Mouse (Mus musculus): ENCODE results near the gene Mb.

Gene Mb

GRCm38 (mm10) chr15:76979799-76980198 is 70.7 kb downstream of the Mb start:
- DNase-seq (ENCODE audit: low read depth), result no peak

DNA sequence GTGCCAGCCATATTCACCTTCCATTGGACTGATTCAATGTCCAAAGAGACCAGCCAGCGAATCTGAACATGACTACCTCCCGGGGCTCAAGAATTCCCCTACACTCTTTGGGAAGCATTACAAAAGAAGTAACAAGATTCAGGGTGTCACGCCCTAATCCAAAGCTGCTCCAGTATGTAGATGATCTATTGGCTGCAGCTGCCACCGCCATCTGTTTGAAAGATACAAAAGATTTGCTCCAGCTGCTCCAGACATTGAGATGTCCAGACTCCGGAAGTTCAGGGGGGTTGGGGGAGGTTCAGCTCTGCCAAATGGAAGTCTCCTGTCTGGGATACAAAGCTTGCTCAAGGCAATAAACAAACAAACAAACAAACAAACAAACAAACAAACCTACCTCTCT is 73.9 kb downstream of the Mb start:
- peak; percentile 18 for DNase-seq (ENCODE audit: low read depth)

DNA sequence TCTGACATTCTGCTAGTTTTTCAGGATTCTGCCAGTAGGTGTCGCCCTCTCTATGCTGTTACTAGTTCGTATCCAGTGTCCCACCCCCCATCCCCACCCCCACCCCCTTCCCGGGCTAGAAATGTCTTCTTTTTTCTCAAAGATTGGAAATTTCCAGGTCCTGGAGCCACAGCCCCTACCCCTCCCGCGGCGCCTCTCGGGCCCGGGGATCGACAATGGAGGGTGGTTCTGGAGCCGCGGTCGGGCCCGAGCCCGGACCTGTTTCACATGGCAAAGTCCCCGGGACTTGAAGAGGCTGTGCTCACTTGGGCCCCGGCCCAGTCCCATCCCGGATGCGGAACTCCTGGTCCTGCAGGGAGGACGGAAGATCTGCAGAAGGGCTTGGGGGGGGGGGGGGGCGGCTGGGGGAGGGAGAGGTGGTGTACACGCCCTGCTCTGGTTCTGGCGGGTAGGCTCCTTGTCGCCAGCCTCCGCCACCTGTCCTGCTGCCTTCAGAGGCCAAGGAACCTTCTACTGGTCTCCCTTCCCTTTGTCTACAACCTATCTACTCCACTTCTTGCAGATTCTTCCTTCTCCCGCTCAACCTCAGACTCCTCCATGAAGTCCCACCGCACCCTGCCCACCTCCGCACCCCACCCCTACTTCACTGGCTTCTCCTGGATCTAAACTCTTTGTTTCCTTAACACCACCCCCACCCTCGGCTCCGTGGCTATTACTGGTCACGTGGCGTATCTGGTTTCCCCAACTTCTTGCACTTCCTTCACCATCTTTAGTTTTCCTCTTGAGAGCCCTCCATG is 76.4 kb downstream of the Mb start:
- peak; percentile 95 for DNase-seq (ENCODE audit: low read depth)

DNA sequence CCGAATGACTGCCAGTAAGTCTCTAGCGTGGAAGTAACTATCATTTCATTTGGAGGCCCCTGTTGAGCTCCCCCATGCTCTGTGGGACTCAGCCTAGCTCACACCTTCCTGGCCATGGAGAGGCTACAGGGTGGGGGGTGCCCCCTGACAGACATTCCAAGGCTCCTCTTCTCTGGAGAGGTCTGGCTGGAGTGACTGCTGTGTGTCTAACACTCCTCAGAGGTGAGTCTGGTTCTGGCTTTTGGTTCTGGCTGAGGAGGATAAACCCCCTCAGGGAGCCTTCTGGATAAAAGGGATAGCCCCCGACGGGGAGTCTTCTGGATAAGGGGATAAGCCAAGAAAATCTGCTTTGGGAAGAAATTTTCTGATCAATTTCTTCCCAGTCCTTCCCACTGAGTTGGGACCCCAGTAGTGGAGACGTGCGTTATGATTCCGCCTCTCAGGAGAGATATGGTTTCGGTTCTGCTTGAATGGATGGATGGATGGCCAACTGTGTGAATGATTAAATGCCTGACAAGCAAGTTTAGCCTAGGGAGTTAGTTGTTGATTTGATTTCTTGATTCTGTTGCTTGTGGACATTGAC is 77.1 kb downstream of the Mb start:
- no peak for DNase-seq (ENCODE audit: low read depth)

- no peak for DNase-seq (ENCODE audit: low read depth)
These were observed 77.8 kb downstream of the Mb start for GRCm38 (mm10) chr15:76972661-76973060.
